Mouse (Mus musculus): ENCODE results near the gene Camsap2.

DNA sequence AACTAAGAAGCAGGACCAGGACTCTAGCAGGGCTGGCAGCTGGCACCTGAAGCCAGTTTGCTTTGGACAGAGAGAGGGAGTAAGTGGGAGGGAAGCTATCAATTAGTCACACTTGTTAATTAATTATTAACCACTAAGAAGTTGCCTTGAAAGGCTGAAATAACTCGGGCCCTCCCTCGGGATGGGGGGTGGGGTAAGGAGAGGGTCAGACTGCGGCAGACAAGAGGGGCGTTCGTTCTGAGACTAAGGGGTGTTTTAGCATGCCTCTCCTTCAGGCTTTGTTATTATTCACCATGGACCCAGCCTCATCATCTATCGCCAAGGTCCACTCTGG, 116.9 kb downstream of the Camsap2 start:
- TF ChIP-seq CTCF (IDR thresholded peaks at IDR 0.05; ENCODE audit: extremely low read depth, insufficient read length, insufficient replicate concordance, low read depth, low read length): no peak
- TF ChIP-seq POLR2A (IDR thresholded peaks at IDR 0.05; ENCODE audit: low read depth, low read length): peak; percentile 54; the same call in 1 of the 2 replicates

Measured in small intestine, adult 2 months (tissue).